Mouse (Mus musculus): ENCODE measurements around the gene D3Ertd751e.

DNA sequence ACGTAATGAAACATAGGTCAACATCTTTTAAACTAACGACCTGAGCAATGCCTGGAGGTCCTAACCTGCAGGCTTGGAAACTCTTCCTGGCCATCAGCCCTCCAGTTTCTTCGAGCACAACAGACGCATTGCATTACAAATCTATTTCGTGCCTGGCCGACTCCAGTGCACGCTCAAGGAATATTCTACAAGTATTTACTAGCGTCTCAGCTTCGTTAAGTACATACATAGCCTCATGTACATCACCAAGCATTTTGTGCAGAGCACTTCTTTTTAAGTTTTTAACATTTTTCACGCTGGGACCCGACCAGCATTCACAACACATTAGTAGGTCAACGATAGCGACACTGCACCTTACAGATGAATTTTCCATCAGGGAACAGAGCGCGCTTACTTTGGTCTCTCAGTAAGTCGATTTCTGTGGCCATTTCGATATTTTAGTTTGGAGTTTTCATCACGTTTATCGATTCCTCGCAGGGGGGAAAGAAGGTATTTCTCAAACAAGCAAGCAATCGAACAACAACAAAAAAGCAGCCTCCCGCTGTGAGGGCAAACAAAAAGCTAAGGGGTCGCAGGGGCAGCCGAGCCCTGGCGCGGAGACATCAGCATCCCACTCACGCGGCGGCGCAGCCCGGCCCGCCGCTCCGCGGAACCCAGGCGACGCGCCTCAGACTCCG lies 672 bp upstream of the D3Ertd751e start:
- no peak for TF ChIP-seq POLR2A (IDR thresholded peaks at IDR 0.05; ENCODE audit: borderline replicate concordance, control insufficient read depth, low read depth, low read length)
- TF ChIP-seq CTCF (IDR thresholded peaks at IDR 0.05; ENCODE audit: control insufficient read depth, insufficient read depth, low read length): no peak

Measured in bone marrow, adult 2 months (tissue).